Mouse (Mus musculus) limb, embryonic 14.5 days (tissue): ENCODE measurements at regions not wholly inside any gene's neighbourhood (a gene's known extent, or its start where the extent isn't known, plus 50 kb on each side); places are given as distances from the start of the nearest gene placed in this dataset.
A peak's percentile ranks its signal among the peaks of the same experiment; 100 is the strongest.

Experiments
- ATAC-seq: fragments of 200-750 bp; cut with Nextera tagmentation; 2 replicates; pipeline ENCODE4 v1.8.0; 2017; ENCODE audit warnings: low read depth, moderate number of reproducible peaks, moderate TSS enrichment; ENCODE audit not compliant: low FRiP score
- DNase-seq: peaks from one replicate; pipeline ENCODE4 v3.0.0-alpha.2; 2015; ENCODE audit warnings: low spot score
- H3K27ac ChIP-seq: fragments of 300-500 bp; sonication (generic); replicated peaks from 2 replicates; pipeline ENCODE4 v1.5.1; 2014; ENCODE audit warnings: low read depth, mild to moderate bottlenecking, low read length, moderate library complexity, mixed read lengths
- H3K27me3 ChIP-seq: fragments of 300-500 bp; sonication (generic); 2 replicates; pipeline ENCODE4 v1.6.1; 2014; ENCODE audit warnings: low read length, mixed read lengths; ENCODE audit not compliant: control insufficient read depth, insufficient read depth
- H3K36me3 ChIP-seq: fragments of 300-500 bp; sonication (generic); 2 replicates; pipeline ENCODE4 v1.6.1; 2014; ENCODE audit warnings: mild to moderate bottlenecking, low read length, moderate library complexity, mixed read lengths; ENCODE audit not compliant: control insufficient read depth, insufficient read depth
- H3K4me1 ChIP-seq: fragments of 300-500 bp; sonication (generic); 2 replicates; pipeline ENCODE4 v1.6.1; 2014; ENCODE audit warnings: antibody characterized with exemption, low read length, mixed read lengths; ENCODE audit not compliant: control insufficient read depth, insufficient read depth
- H3K4me2 ChIP-seq: fragments of 300-500 bp; sonication (generic); replicated peaks from 2 replicates; pipeline ENCODE4 v1.6.1; 2014; ENCODE audit warnings: low read depth, mild to moderate bottlenecking, low read length, moderate library complexity; ENCODE audit not compliant: severe bottlenecking
- H3K4me3 ChIP-seq: fragments of 300-500 bp; sonication (generic); replicated peaks from 2 replicates; pipeline ENCODE4 v1.5.1; 2014; ENCODE audit warnings: low read length
- H3K9ac ChIP-seq: fragments of 300-500 bp; sonication (generic); 2 replicates; pipeline ENCODE4 v1.6.1; 2014; ENCODE audit warnings: mild to moderate bottlenecking, low read depth, low read length, moderate library complexity; ENCODE audit not compliant: severe bottlenecking
- H3K9me3 ChIP-seq: fragments of 300-500 bp; sonication (generic); 2 replicates; pipeline ENCODE4 v1.6.1; 2016; ENCODE audit warnings: low read length; ENCODE audit not compliant: control insufficient read depth
- POLR2A ChIP-seq: fragments of 200-500 bp; IDR thresholded peaks from 2 replicates; pipeline ENCODE4 v1.8.0; 2012; ENCODE audit warnings: inconsistent platforms, mild to moderate bottlenecking, moderate library complexity, borderline replicate concordance; ENCODE audit not compliant: insufficient read depth, insufficient read length; ENCODE audit errors: extremely low read depth
- WGBS: fragments of 180-500 bp; shearing (Covaris S2); extraction: QIAGEN DNeasy Blood & Tissue Kit; methylation state at CpG from one replicate; pipeline ENCODE4 v1.1.7; 2014; 5-methylcytosine and 5-hydroxymethylcytosine counted together

GRCm38 (mm10) chr6:84465596-84465995, 128.1 kb downstream of the Cyp26b1 start:
- H3K9ac ChIP-seq: no peak overlapping the region
- no peak for TF ChIP-seq POLR2A
- H3K4me2 ChIP-seq: no peak overlapping the region
- H3K27ac ChIP-seq: no peak overlapping the region
- H3K9me3 ChIP-seq: no peaks in the 10 kb centered on the region
- no peaks in the 10 kb centered on the region for H3K27me3 ChIP-seq
- no peaks in the 10 kb centered on the region for H3K4me1 ChIP-seq
- ATAC-seq: no peak
- WGBS: 82% methylated on average over 5 of the region's 5 CpGs
- DNase-seq: no peak
- no peaks in the 10 kb centered on the region for H3K36me3 ChIP-seq
- H3K4me3 ChIP-seq: no peak overlapping the region

DNA sequence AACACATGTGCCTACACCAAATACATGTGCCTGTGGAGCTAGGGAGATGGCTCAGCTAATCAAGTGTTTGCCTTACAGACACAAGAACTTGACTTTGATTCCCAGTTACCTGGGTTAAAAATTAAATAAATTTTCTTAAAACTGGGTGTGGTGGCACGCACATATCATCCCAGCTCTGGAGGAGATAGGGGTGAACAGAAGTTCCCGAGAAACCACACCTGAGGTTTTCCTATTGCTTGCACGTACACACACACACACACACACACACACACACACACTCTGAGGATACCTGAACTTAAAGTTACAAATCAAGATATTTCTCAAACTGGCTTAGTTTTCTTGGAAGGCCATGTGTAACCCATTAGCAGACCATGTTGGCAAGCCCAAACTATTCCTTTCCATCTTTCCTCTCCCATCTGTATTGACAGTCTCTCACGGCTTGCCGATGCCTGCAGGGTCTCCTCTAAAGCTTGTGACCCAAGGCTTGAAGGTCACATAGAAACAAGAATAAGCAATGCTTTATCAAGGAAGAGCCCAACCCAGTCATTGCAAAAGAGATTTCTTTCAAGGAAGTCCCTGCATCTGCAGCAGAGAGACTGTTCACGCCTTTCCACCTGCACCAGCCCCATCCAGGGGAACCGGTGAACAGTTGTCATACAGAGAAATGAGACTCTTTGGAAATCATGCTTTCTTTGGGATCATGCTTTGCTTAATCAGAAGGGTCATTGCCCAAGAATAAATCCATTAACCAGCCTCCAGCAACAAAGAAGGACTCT, 129.9 kb downstream of the Cyp26b1 start:
- no peak overlapping the region for H3K4me2 ChIP-seq
- H3K9me3 ChIP-seq: no peaks in the 10 kb centered on the region
- no peak overlapping the region for H3K9ac ChIP-seq
- 81% methylated on average over 7 of the region's 7 CpGs for WGBS
- no peak for TF ChIP-seq POLR2A
- H3K27ac ChIP-seq: no peak overlapping the region
- no peak overlapping the region for H3K4me3 ChIP-seq
- ATAC-seq: no peak
- H3K36me3 ChIP-seq: no peaks in the 10 kb centered on the region
- no peaks in the 10 kb centered on the region for H3K4me1 ChIP-seq
- H3K27me3 ChIP-seq: no peaks in the 10 kb centered on the region
- no peak for DNase-seq

GRCm38 (mm10) chr6:84456803-84457202, 136.9 kb downstream of the Cyp26b1 start:
- TF ChIP-seq POLR2A: no peak

DNA sequence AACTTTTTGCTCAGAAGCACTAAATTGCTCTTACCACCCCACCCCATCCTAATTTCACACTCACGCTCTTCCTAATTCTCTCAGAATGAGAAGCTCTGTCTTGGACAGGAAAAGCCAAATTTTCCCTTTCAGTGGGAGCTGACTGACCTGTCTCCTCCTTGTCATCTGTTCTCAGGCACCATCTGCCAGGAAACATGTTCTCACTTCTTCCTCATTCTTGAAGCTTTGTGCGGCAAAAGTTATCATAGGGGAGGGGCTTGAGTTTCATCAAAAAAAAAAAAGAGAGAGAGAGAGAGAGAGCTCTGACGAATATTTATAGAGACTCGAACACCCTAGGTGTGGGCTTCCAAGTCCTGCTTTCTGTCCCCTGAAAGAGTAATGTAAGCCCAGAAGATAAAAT, 148.6 kb downstream of the Cyp26b1 start:
- 50% methylated on average over 4 of the region's 4 CpGs for WGBS
- no peak overlapping the region for H3K4me3 ChIP-seq
- no peak overlapping the region for H3K9ac ChIP-seq
- DNase-seq (no peak), ATAC-seq (no peak)
- H3K27me3 ChIP-seq: no peaks in the 10 kb centered on the region
- no peaks in the 10 kb centered on the region for H3K36me3 ChIP-seq
- no peak overlapping the region for H3K27ac ChIP-seq
- TF ChIP-seq POLR2A: no peak
- H3K4me2 ChIP-seq: no peak overlapping the region
- peaks cover 8% of the 10 kb centered on the region for H3K4me1 ChIP-seq
- no peaks in the 10 kb centered on the region for H3K9me3 ChIP-seq

More at GRCm38 (mm10) chr6:84456803-84457202, 136.9 kb downstream of the Cyp26b1 start:
- WGBS: 93% methylated on average over 3 of the region's 3 CpGs
- no peak for ATAC-seq
- Histone ChIP-seq H3K27me3 (no peaks in the 10 kb centered on the region), H3K9me3 (no peaks in the 10 kb centered on the region), H3K36me3 (no peaks in the 10 kb centered on the region), H3K4me2 (no peak overlapping the region), H3K4me3 (no peak overlapping the region), H3K4me1 (no peaks in the 10 kb centered on the region), H3K9ac (no peak overlapping the region), H3K27ac (no peak overlapping the region)
- DNase-seq: no peak

- Histone ChIP-seq H3K4me3 (no peak overlapping the region), H3K4me1 (peaks cover 8% of the 10 kb centered on the region), H3K4me2 (no peak overlapping the region), H3K9me3 (no peaks in the 10 kb centered on the region), H3K27me3 (no peaks in the 10 kb centered on the region), H3K36me3 (no peaks in the 10 kb centered on the region), H3K9ac (no peak overlapping the region), H3K27ac (0 out of 2 replicates have a peak overlapping the region, but pooled peaks have one; percentile 1)
- TF ChIP-seq POLR2A: no peak
- ATAC-seq: no peak
- no peak for DNase-seq
- 47% methylated on average over 1 of the region's 1 CpGs for WGBS
These were observed 151.0 kb downstream of the Cyp26b1 start for GRCm38 (mm10) chr6:84442667-84443066.
